Mouse (Mus musculus): ENCODE measurements around the gene Cyld. TPM values are rescaled to one million over a fixed set of nuclear protein-coding genes. Genes with fewer than 3 reads are reported as not detected.

The Cyld gene
- total and polyA plus RNA-seq, 2 experiments: 3.1 to 17.5 TPM

- Histone ChIP-seq H3K4me1 (ENCODE audit: control insufficient read depth, insufficient read depth, low read length) (no peaks in the 10 kb centered on the region; the same call in 1 of the 2 replicates), H3K27ac (replicated peaks; ENCODE audit: insufficient read depth, low read depth, low read length) (no peak overlapping the region), H3K9ac (ENCODE audit: low read depth, low read length) (no peak overlapping the region), H3K4me3 (ENCODE audit: insufficient read depth, low read depth, low read length) (no peak overlapping the region), H3K27me3 (ENCODE audit: control insufficient read depth, insufficient read depth, low read length) (no peaks in the 10 kb centered on the region), H3K36me3 (ENCODE audit: control insufficient read depth, insufficient read depth, low read length) (peaks cover under 1% of the 10 kb centered on the region; the same call in 1 of the 2 replicates), H3K79me2 (ENCODE audit: control insufficient read depth, insufficient read depth, low read length) (no peaks in the 10 kb centered on the region)
- 2% methylated on average over 14 of the region's 14 CpGs for WGBS
- peak; percentile 68 for DNase-seq (ENCODE audit: extremely low read depth, low read depth, low spot score)
- TF ChIP-seq CTCF (IDR thresholded peaks at IDR 0.05; ENCODE audit: low read depth, low read length) (peak; percentile 66), POLR2A (IDR thresholded peaks at IDR 0.05; ENCODE audit: extremely low read depth, insufficient read depth, low read length) (no peak)
Measured at GRCm38 (mm10) chr8:88755175-88755791, 58.5 kb downstream of the Cyld start.

DNA sequence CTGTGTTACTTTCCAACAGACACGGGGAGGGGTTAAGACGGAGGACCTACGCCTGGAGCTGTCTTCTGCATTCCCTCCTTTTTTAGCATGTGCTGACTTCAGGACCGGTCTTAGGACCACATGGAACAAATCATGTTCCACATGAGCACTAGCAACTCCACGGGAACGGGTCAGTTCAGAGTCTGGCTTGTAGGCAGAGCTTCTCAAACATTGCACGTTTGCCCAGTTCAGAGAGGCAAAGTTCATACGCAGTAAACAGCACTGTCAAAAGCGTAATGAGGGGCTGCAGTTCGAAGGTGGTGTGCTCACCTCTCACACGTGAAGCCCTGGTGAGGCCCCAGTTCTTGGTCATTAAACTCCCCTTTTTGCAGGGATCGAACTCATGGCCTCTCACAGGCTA is 65.2 kb downstream of the Cyld start:
- Histone ChIP-seq H3K27ac (replicated peaks; ENCODE audit: insufficient read depth, low read depth, low read length) (no peak overlapping the region), H3K36me3 (ENCODE audit: control insufficient read depth, insufficient read depth, low read length) (no peaks in the 10 kb centered on the region), H3K27me3 (ENCODE audit: control insufficient read depth, insufficient read depth, low read length) (no peaks in the 10 kb centered on the region), H3K9ac (ENCODE audit: low read depth, low read length) (no peak overlapping the region), H3K4me3 (ENCODE audit: insufficient read depth, low read depth, low read length) (no peak overlapping the region), H3K4me1 (ENCODE audit: control insufficient read depth, insufficient read depth, low read length) (peaks cover 7% of the 10 kb centered on the region; the same call in 1 of the 2 replicates), H3K79me2 (ENCODE audit: control insufficient read depth, insufficient read depth, low read length) (no peaks in the 10 kb centered on the region)
- DNase-seq (ENCODE audit: extremely low read depth, low read depth, low spot score): peak; percentile 76
- 45% methylated on average over 12 of the region's 12 CpGs for whole genome bisulfite sequencing
- TF ChIP-seq CTCF (IDR thresholded peaks at IDR 0.05; ENCODE audit: low read depth, low read length) (no peak), POLR2A (IDR thresholded peaks at IDR 0.05; ENCODE audit: extremely low read depth, insufficient read depth, low read length) (no peak)

DNA sequence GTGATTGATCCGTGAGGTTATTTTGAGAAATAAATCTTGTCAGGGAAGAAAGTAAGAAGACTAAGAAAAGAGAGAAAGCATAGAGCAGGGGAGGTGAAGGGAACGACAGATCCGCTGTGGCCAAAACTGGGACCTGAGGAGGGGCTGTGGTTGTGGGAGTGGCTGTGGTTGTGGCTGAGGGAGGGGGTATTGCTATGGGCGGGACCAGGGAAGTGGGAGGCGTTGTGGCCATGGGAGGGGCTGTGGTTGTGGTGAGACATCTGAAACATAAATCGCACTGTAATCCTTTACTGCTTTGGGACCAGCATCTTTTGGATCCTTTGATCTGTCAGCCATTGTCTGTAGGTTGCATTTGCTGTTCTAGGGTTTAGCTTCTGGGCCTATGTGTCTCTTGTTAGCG is 74.4 kb downstream of the Cyld start:
- no peak for DNase-seq (ENCODE audit: extremely low read depth, low read depth, low spot score)
- Histone ChIP-seq H3K36me3 (ENCODE audit: control insufficient read depth, insufficient read depth, low read length) (no peaks in the 10 kb centered on the region), H3K27ac (replicated peaks; ENCODE audit: insufficient read depth, low read depth, low read length) (no peak overlapping the region), H3K4me3 (ENCODE audit: insufficient read depth, low read depth, low read length) (no peak overlapping the region), H3K9ac (ENCODE audit: low read depth, low read length) (no peak overlapping the region), H3K27me3 (ENCODE audit: control insufficient read depth, insufficient read depth, low read length) (no peaks in the 10 kb centered on the region), H3K4me1 (ENCODE audit: control insufficient read depth, insufficient read depth, low read length) (no peaks in the 10 kb centered on the region), H3K79me2 (ENCODE audit: control insufficient read depth, insufficient read depth, low read length) (no peaks in the 10 kb centered on the region)
- TF ChIP-seq POLR2A (IDR thresholded peaks at IDR 0.05; ENCODE audit: extremely low read depth, insufficient read depth, low read length): no peak
- TF ChIP-seq CTCF (IDR thresholded peaks at IDR 0.05; ENCODE audit: low read depth, low read length): no peak
- WGBS: 81% methylated on average over 7 of the region's 7 CpGs

GRCm38 (mm10) chr8:88774593-88775297 is 77.9 kb downstream of the Cyld start:
- no peaks in the 10 kb centered on the region for H3K36me3 ChIP-seq (ENCODE audit: control insufficient read depth, insufficient read depth, low read length)
- no peak for DNase-seq (ENCODE audit: extremely low read depth, low read depth, low spot score)
- no peak overlapping the region for H3K27ac ChIP-seq (replicated peaks; ENCODE audit: insufficient read depth, low read depth, low read length)
- TF ChIP-seq CTCF (IDR thresholded peaks at IDR 0.05; ENCODE audit: low read depth, low read length) (no peak), POLR2A (IDR thresholded peaks at IDR 0.05; ENCODE audit: extremely low read depth, insufficient read depth, low read length) (no peak)
- H3K4me1 ChIP-seq (ENCODE audit: control insufficient read depth, insufficient read depth, low read length): no peaks in the 10 kb centered on the region
- no peaks in the 10 kb centered on the region for H3K79me2 ChIP-seq (ENCODE audit: control insufficient read depth, insufficient read depth, low read length)
- WGBS: 68% methylated on average over 19 of the region's 19 CpGs
- no peak overlapping the region for H3K9ac ChIP-seq (ENCODE audit: low read depth, low read length)
- no peaks in the 10 kb centered on the region for H3K27me3 ChIP-seq (ENCODE audit: control insufficient read depth, insufficient read depth, low read length)
- H3K4me3 ChIP-seq (ENCODE audit: insufficient read depth, low read depth, low read length): no peak overlapping the region

DNA sequence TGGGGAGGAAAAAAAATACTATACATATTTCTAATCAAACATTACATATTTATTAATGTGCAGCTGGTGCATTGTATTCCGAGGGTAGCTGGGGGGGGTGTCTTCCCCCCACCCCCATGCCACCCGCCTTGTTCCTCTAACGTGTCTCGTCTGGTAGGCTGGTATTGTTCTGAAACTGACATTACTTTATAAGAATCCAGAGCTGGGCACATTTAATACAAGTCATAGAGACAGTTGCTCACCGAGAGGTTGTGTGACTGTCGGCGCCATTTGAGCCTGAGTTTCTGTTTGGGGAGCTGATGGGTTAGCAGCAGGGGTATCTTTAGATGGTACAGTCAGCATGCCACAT is 78.4 kb downstream of the Cyld start:
- TF ChIP-seq CTCF (IDR thresholded peaks at IDR 0.05; ENCODE audit: low read depth, low read length) (no peak), POLR2A (IDR thresholded peaks at IDR 0.05; ENCODE audit: extremely low read depth, insufficient read depth, low read length) (no peak)
- DNase-seq (ENCODE audit: extremely low read depth, low read depth, low spot score): no peak
- H3K79me2 ChIP-seq (ENCODE audit: control insufficient read depth, insufficient read depth, low read length): no peaks in the 10 kb centered on the region
- 88% methylated on average over 7 of the region's 7 CpGs for WGBS
- H3K27ac ChIP-seq (replicated peaks; ENCODE audit: insufficient read depth, low read depth, low read length): no peak overlapping the region
- H3K4me1 ChIP-seq (ENCODE audit: control insufficient read depth, insufficient read depth, low read length): no peaks in the 10 kb centered on the region
- no peak overlapping the region for H3K4me3 ChIP-seq (ENCODE audit: insufficient read depth, low read depth, low read length)
- H3K9ac ChIP-seq (ENCODE audit: low read depth, low read length): no peak overlapping the region
- H3K36me3 ChIP-seq (ENCODE audit: control insufficient read depth, insufficient read depth, low read length): no peaks in the 10 kb centered on the region
- no peaks in the 10 kb centered on the region for H3K27me3 ChIP-seq (ENCODE audit: control insufficient read depth, insufficient read depth, low read length)

DNA sequence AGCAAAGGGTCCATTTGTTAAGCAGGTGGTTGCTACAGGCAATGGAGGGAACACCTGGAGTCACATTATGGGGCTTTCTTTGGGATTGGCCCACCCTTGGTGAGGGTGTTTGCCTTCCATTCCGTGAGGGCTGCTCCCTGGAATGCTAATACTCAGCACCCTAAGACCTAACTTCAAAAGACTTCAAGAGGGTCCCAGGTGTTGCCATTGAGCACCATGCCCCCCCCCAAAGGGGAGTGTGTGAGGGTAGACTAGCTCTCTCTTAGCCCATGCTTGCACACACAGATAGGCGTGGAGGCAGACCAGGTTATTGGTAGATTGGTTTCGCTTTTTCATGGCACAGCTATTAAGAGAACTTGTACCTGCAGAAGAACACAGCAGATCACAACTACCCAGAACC is 83.3 kb downstream of the Cyld start:
- 94% methylated on average over 3 of the region's 3 CpGs for WGBS
- no peak for TF ChIP-seq POLR2A (IDR thresholded peaks at IDR 0.05; ENCODE audit: extremely low read depth, insufficient read depth, low read length)
- no peak for TF ChIP-seq CTCF (IDR thresholded peaks at IDR 0.05; ENCODE audit: low read depth, low read length)

More for the DNA sequence above, 83.3 kb downstream of the Cyld start:
- Histone ChIP-seq H3K4me3 (ENCODE audit: insufficient read depth, low read depth, low read length) (no peak overlapping the region), H3K27ac (replicated peaks; ENCODE audit: insufficient read depth, low read depth, low read length) (no peak overlapping the region), H3K36me3 (ENCODE audit: control insufficient read depth, insufficient read depth, low read length) (no peaks in the 10 kb centered on the region), H3K27me3 (ENCODE audit: control insufficient read depth, insufficient read depth, low read length) (no peaks in the 10 kb centered on the region), H3K79me2 (ENCODE audit: control insufficient read depth, insufficient read depth, low read length) (no peaks in the 10 kb centered on the region), H3K9ac (ENCODE audit: low read depth, low read length) (no peak overlapping the region), H3K4me1 (ENCODE audit: control insufficient read depth, insufficient read depth, low read length) (no peaks in the 10 kb centered on the region)
- DNase-seq (ENCODE audit: extremely low read depth, low read depth, low spot score): no peak
